Mouse (Mus musculus) adrenal gland, adult 8-10 months (tissue): ENCODE results near the gene Cd200r4. TPM values are rescaled to one million over a fixed set of nuclear protein-coding genes. Genes with fewer than 3 reads are reported as not detected.
"Not testable (repeated sequence)": the region's sequence is repeated elsewhere in the genome, so short reads cannot be mapped to it uniquely, and the experiment has no call there.

Source experiments
- DNase-seq: peaks from one replicate; pipeline ENCODE4 v3.0.0; 2022
- total RNA-seq, 4 experiments: library from RNA; stranded (reverse); gene quantifications; 2 replicates each; pipeline ENCODE4 v1.2.4; 2022

Cd200r4 gene
- under 1 TPM in 1 of 4 experiments, not detected in 3; 0.43 TPM for total RNA-seq

DNA sequence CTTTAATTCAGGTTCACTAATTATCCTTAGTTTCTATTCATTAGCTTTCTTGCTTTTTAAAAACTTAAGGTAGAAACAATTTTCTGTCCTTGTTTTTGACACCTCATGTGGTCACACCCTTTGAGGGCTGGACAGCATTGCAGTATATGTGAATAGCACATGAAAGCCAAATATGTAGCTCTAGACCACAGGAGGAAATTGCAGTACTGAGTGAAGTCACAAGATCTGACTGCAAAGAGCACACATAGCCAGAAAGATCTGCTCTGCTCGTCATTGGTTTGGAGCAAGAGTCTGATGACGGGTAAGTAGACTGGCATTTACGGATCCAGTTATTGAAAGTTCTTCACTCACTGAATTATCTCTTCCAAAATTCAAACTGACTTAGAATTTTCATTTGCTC lies at the start of gene Cd200r4:
Gene Cd200r4 (plus strand): TSS at position 190 of the 400 bp plus-strand sequence.
- DNase-seq, result no peak

DNA sequence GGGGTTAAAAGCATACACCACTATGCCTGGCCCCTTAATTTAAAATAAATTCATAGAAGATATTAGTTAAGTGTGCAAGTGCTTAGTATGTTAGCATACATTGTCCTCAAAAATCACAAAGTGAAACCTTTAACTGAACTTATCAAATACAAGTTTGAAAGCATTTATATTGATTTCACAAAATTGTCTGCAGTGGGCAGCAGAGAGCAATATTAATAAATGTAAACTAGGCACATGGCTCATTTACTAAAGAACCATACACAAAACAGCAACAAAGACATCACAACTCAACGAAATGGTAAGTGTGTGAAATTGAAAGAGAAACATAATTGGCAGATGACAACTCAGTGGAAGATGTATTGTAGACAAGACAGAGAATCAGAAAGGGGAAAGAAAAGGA lies 49.7 kb upstream of the Cd200r4 start:
- DNase-seq, result no peak

DNA sequence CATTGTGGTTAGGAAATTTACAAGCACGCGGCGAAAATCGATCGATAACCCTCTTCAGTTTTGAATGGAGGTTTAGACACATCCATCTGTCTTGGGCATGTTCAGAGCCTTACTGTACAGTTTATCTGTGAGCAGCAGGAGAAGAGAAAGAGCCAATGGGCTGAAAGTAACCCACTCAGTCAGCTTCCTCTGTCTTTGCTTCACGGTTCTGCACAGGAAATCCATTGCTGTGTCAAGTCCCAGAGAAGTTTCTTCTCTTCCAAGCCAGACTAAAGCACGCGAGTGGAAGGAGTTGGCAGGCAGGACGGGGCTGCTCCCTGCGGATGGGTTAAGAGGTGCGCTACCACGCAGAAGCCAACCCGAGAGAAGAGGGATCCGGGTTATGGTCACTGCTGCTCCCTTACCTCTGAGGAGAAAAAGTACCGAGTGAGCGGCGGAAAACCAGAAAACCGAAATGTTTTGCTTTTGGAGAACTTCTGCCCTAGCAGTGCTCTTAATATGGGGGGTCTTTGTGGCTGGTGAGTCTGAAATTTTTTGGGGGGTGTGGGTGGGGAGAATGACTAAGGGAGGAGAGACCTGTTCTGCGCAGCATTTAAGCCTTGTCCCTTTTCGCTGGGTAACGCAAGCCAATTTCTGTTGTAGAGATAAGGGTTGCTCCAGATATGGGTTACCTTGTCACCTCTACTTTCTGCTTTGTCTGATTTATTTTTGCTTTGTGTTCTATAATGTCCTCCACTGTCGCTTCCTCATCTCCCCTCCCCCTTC lies 45.8 kb upstream of the Cd200r4 start, which contains the start of gene Cd200r1:
Gene Cd200r1 (plus strand): TSS at position 182 of the 765 bp plus-strand sequence.
- DNase-seq, result no peak

DNA sequence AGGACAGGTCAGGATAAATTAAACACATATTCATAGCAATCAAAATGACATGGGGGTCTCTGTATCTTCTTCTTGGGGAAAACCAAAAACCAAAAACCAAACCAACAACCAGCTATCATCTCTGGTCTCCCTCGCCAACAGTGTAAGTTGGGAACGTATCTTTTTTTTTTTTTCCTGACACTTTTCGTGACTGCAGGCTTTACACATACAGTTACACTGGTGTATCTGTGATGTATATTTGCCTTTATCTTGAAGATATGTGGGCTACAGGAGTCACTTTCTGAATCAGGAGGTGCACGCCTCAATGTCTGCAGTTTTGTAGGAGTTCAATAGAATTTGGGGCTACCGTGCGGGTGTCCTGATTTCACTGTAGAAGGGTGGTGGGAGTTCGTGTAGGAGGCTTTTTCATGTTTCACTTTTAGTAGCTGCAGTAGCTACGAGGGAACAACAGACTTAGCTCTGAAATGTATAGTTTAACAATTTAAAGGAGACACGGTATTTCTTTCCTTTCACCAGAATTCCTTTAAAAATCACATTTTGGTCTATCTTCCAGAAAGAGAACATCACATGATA lies 45.1 kb upstream of the Cd200r4 start:
- no peak for DNase-seq

DNA sequence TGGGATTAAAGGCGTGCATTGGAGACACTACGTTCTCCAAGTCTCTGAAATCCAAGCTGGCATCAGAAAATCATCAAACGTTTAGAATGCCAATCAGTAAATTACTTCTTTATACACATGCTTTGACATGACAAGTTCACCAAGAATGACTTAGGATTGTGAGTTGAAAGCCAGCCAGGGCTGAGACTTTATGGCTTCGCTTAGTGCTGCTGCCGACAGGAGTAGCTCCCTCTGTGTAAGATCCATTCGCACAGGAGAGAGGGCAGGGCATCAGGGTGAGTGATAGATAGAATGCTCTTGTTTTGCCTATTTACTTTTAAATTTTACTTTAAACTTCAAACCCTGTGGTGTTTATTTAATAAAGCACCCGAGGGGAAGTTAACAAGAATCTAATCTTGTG lies 44.0 kb upstream of the Cd200r4 start:
- DNase-seq, result no peak

DNA sequence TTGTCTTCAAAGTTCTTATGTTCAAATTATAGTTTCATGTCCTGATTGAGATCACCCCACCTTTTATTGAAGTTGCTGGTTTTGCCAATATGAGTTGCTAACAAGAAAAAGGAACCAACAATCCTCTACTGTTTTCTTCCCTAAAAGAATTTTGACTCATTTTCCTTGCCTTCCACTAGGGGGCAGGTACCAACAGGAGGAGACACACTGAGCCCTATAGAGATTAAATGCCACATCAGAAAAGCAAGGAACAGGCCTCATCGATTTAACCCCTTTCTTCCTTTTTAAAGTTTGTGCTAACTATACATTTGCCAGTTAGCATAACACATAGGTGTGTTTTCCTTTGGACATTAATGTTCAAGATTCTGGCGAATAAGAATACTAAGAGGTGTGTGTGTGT lies 43.6 kb upstream of the Cd200r4 start:
- no peak for DNase-seq

DNA sequence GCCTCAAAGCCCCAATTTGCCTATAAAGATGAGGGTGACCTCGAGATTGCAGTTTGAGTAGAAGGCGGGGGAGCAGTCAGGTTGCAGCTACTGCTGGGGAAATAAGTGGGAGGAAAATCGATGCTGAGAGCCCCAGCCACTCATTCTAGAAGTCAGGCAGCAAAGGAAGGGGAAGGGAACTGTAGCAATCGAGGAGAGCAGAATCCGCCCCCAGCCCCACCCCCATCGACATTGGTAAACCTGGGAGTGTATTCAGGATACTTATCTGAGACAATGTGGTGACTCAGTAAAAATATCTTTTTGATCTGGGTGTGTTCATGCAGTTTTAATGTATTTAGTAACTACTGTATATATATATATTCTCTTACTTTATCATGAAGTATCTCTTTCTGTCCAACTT lies 39.0 kb upstream of the Cd200r4 start:
- DNase-seq, result no peak

DNA sequence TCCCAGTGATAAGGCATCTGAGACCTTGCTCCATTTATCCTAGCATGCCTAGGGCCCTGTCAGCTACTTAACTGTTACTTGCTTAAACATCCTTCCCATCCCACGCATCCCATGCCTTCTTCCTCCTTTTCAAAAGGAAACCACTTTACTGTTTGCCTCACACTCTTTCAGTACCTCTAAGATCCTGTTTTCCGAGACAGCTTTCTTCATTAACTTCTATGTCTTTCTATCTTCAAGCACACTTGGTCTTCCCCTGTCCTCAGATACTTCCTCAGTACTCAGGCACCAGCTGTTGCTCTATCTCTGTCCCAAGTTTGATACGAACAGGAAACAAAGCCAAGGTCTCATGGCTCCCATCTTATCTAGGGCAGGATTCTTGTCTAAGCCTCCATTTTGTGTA lies 37.9 kb upstream of the Cd200r4 start:
- DNase-seq, result no peak

DNA sequence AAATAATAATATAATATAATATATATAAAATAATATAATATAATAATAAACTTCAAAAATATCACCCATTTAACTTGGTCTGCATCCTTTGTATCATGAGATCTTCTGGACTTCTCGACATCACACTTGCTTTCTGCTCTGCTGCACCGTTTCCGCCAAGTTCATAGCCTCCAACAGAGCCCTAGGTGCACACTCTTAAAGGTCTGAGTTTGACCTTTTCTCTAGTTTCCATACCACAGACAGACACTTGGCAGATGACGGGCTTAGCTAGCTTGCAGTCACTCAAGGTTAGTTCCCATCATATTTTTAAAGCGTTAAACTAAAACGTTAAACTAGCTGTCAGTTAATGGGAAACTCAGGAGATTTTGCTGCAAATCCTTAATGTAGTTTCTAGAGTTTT lies 37.3 kb upstream of the Cd200r4 start:
- no peak for DNase-seq

DNA sequence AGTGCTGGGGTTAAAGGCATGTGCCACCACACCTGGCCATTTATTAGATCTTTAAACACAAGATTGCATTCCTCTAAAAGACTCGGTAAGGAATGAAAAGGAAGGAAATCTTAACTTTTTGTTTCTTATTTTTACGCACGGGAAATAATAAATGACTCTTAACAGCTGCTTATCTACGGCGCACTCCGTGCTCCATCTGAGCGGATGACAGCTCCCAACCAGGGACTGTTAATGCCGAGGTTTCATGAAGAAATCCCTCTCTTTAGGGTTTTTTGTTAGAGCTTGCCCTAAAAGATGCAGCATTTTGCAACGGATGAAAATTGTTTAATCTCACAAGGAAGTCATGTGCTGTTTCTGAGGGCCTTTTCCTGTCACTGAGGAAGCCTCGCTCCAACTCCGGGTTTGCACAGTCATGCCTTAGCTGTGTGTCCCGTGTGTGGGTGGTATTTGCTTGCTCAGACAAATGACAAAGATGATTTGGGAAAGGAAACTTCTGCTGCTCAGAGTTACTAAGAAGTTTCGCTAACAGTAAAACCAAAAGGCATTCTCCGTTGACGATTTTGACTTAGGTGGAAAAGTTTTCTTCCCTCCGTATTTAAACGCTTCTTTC lies 32.9 kb upstream of the Cd200r4 start:
- DNase-seq, result no peak

DNA sequence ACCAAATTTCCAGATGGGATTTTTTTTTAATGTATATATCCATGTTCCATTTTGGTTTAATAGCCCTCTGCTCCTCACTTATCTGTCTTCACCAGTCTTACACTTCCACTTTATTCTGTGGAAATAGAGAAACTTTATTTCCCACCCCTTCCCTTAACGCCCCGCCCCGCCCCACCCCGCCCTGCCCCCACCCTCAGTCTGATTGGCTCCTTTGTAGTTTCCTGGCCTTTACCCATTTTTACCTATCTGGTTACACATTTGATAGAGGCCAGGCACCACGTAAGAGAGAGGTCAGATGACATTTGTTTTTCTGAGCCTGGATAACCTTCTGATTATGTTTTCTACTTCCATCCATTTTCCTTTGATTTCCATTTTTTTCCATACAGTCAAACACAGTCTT lies 32.0 kb upstream of the Cd200r4 start:
- no peak for DNase-seq

DNA sequence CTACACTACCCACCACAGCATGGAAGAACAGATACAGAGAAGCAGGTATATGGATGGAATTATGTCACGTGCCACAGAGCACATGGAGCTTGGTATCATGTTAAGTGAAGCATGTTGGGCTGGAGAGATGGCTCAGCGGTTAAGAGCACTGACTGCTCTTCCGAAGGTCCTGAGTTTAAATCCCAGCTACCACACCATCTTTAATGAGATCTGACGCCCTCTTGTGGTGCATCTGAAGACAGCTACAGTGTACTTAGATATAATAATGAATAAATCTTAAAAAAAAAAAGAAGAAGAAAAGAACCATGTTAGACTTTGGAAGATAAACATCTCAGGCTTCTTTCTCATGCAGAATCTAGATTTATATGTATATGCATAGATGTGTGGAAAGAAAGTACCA lies 30.8 kb upstream of the Cd200r4 start:
- DNase-seq, result no peak

DNA sequence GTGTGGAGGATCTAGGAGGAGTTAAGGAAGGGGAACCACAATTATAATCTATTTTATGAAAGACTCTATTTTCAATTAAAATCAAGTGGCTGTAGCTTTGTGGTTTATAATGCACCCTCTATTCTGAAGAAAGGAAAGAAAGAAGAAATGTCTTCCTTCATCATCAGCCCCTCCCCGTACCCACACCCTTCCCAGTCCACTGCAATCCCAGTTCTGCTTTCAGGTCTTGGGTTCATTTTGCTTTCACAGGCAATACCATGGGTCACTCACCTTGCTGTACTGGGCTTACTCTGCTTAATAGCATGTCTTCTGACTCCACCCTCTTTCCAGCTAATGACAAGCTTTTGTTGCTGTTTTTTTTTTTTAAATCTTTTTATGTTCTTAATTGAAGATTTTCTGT lies 24.6 kb upstream of the Cd200r4 start:
- DNase-seq, result no peak

DNA sequence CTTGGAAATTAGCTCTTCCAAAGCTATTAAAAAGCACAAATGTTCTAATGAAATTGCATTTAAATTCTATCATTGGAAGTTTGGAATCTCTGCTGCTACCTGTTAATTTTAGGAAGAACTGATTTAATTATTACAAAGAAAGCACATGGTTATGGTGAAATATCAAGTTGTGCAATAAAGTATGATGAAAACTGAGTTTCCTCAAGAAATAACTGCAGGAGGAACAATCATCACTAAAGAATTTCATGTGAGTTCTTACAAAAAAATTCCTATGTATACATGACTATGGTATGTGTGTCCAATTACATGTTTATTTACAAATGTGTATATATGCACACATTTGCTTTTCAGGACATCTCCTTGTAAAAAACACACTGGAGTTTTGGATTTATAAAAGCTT lies 17.1 kb upstream of the Cd200r4 start:
- no peak for DNase-seq

DNA sequence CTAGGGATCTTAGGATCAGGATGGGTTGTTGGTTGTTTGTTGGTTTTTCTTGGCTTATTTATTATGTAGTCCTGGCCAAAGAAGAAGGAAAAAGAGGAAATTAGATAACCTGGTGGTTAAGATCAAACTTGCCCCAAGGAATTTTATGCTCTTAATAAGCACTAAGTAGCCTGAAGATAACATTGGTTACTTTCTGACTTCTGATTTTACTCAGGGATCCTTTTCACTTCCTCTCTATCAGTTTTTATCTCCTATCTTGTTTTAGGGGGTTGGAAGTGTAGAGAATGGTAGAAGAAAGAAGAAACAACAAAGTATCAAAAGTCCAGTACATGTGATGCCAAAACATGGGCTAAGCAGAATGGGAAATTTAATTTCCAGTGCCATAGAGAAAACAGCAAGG lies 5.6 kb upstream of the Cd200r4 start:
- no peak for DNase-seq

DNA sequence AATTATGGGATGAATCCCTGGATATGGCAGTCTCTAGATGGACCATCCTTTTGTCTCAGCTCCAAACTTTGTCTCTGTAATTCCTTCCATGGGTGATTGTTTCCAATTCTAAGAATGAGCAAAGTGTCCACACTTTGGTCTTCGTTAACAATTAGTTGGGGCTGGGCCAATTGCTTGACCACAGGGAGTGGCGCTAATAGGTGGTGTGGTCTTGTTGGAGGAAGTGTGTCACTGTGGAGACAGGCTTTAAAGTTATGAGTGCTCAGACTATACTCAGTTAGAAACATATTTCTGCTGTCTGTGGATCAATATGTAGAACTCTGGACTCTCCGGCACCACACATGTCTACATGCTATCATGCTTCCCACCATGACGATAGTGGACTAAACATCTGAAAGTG lies 1.3 kb upstream of the Cd200r4 start:
- DNase-seq, result not testable (repeated sequence)

DNA sequence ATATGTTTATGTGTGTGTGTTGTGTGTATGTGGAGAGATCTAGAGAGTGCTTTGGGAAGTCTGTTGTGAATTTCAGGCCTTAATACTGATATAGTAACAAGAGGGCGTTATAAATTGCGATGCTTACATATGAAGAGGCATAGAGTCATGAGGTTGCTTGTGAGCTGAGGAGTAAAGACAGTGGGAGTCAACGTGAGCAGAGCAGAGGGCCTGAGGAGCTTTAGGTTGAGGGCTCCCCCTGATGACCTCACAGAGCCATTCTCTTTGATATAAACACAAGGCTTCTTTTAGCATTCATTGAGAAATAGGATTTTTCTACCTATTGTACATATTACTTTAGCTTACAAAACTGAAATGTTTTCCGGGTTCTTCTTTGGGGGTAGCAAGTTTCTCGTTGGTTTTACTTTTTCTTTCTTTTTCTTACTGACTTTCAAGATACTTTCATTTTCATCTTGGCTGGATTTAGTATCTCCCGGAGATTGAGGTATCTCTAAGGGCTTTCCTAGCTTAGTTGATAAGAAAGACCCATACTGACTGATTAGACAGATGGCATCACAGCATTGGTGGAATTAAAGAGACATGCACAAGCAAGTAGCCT lies 1.0 kb downstream of the Cd200r4 start:
- DNase-seq, result no peak

DNA sequence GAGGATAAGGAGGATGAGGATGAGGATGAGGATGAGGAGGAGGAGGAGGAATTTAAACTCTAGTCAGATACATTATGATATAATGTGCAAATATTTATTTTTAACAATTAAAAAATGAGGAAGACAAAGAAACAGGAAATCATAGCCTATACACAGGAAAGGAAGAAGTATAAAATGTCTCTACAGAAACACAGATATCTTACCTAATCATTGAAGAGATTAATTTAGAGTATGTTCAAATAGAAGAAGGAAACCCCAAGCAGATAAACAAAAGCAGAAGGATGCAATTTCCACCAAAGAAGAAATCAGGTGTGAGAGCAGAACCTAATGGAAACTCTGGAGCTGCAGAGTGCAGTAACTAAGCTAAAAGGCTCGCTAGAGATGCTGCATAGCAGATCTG lies 6.5 kb downstream of the Cd200r4 start:
- DNase-seq, result no peak

DNA sequence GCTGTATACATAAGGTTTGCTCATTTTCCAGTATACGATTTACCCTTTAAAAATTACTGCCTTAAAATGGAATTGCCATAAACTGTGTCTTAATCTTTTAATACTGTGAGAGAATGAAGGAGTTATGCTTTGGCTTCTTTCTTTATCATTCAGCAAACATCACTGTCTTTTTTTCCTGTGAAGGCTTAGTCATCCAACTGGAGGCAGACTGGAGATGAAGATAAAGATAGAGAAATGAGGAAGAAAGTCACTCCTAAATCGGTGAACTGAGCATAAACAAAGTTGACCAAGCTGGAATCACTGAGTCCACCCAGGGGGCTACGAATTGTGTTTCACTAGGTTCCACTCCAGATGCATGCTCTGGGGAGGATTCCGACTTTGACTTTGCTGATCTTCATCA lies 9.0 kb downstream of the Cd200r4 start:
- DNase-seq, result no peak

DNA sequence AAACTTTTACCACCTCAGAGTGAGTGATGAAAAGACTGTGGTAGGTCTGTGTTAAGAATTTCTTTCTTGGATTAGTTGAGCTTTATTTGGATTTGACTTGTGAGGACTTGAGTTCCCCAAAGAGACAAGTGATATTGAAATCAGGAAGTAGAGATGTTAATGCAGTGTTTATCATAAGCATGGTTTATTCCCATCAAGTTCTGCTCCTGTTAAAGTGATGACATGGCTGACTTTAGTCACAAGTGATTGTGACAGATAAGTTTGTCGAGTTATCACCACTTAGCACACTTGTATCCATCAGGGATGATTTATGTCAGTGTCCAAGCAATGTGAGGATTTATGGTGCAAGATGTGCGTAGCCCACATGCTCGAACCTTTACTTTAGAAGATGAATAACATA lies 20.8 kb downstream of the Cd200r4 start:
- DNase-seq, result no peak

DNA sequence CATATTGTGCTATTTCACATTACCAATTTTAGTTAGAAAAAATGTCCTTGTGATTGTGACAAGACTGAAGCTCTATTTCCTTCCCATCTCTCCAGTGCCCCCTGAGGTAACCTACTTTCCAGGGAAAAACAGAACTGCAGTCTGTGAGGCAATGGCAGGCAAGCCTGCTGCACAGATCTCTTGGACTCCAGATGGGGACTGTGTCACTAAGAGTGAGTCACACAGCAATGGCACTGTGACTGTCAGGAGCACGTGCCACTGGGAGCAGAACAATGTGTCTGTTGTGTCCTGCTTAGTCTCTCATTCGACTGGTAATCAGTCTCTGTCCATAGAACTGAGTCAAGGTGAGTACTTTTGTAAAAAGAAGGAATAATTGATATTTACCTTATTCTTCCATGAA lies 21.7 kb downstream of the Cd200r4 start:
- DNase-seq, result peak; percentile 49

DNA sequence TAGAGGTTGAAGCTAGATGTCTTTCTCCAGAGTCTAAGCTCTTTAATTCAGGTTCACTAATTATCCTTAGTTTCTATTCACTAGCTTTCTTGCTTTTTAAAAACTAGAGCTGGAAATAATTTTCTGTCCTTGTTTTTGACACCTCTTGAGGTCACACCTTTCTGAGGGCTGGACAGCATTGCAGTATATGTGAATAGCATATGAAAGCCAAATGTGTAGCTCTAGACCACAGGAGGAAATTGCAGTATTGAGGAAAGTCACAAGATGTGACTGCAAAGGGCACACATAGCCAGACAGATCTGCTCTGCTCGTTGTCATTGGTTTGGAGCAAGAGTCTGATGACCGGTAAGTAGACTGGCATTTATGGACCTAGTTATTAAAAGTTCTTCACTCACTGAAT lies 55.3 kb downstream of the Cd200r4 start, which contains the start of gene Cd200r2:
Gene Cd200r2 (plus strand): TSS at position 301 of the 400 bp plus-strand sequence.
- DNase-seq, result no peak

DNA sequence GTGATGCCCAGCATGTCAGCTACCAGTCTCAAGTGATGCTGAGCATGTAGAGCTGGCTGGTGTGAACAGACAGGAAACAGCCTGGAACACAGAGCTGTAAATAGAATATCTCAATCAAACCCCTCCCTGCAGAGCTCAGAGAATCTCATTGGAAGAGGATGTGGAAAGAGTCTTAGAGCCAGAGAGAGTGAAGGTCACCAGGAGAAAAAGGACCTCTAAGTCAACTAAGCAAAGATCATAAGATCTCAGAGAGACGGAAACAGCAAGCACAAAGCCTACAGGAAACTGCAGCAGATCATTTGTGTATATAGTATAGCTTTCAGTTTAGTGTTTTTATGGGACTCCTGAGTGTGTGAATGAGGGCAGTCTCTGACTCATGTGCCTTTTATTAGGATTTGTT lies 63.6 kb downstream of the Cd200r4 start:
- no peak for DNase-seq

DNA sequence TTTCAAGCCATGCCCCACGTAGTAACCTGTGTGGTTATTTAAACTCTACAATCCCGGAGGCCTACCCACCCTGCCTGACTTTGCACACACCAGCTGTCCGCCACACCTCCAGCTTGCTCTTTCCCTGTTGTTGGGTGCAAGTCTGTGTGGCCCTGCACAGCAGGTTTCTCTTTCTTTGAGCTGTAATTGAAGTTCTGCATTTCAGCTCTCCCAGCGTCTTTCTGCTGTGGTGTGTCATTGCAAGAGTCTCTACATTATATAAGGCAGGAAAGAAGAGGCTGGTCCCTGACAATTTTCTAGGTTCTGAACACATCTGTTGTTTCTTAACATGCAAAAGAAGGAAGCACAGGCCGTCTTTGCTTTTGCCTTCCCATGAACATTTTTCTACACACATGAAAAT lies 65.1 kb downstream of the Cd200r4 start:
- no peak for DNase-seq
